Mouse (Mus musculus) lung, adult 18-20 months (tissue): ENCODE data around the gene Enpp6.
"Not testable (repeated sequence)": the region's sequence is repeated elsewhere in the genome, so short reads cannot be mapped to it uniquely, and the experiment has no call there.

Experiments used
- DNase-seq, 2 experiments: peaks; one replicate each; pipeline ENCODE4 v3.0.0; 2022; ENCODE audit warnings: mixed read lengths in 2 of 2

The Enpp6 gene

DNA sequence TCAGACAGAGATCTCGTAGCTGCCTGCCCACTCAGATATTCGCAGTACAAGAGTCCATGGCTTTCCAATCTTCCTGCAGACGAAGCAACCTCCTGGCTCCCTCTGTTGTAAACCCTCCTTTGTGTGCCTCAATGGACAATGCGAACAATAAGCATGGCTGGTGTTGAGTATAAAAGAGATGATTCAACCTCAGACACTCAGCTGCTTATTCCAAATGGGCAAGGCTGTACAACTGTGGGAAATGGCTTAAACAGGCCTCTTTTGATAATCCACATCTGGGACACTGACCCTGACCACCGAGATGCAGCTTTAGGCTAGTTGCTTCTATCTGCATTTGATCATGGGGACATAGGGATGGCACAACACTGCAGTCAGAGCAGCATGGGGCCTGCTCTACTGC is 19.0 kb downstream of the Enpp6 start:
- DNase-seq, result no peak

DNA sequence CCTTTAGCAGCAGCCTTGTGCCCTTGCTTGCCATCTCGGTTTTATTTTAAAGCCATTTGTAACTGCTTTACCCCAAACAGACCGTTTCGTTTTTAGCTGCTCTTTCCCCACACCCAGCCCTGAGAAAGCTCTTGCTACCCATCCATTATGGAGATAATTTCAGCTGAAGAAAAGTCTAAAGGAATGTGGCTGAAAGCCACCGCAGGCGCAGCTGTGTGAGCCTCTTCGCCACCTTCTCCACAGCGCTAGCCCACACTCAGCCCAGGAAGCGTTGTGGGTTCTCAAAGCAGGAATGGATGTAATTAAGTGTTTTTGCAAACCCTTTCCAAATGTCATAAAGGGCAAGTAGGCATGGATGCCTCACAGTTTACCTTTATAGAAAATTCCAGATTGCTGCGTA is 20.1 kb downstream of the Enpp6 start:
- DNase-seq, result no peak

DNA sequence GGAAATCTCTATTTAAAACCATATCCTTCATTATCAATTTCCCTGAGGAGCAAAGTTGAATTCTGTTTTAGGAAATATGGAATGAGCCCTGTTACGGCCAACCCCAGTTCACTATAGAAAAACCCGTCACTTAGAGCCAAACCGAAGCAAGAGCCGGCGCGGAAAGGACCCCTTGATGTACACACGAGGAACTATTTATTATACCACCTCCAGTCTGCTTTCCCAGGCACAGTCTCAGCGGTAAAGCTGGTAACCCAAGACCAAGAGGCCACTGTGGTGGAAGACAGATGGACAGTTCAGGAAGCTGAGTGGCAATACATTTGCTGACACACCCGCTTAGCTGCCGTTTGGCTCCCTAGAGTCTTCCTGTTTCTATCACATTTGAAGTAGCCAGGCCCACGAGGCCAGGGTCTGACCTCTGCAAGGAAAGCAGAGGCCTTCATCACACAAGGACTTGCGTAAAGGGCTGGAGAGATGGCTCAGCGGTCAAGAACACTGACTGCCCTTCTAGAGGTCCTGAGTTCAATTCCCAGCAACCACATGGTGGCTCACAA is 21.6 kb downstream of the Enpp6 start:
- DNase-seq, result no peak

DNA sequence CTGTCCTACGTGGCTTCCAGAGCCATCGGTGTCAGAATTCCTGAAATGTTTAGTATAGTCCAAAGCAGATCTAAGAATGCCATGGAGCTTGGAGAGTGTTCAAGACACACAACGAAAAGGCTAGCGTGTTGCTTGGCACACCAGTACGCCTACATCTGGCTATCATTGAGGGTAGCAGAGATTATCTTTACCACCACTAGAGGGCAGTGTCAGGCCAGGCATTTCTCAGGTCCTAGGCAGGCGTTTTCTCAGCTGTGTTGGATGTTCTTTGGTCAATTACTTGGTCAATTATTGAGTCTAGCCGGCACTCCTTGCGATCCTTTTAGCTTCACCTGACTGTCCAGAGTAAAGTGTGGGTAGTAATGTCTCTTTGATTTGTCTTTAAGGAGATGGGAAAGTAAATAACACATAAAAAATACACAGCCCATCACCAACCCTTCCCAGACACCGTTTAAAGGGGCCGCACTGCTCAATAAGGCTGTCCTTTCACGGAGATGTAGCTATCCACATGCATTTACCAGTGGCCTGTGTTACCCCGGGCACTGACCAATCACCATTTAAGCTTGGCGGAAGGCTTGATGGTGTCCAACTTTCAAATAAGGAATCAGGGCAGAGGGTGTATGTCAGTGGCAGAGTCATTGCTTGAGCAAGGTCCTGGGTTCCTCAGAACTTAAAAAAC is 29.7 kb downstream of the Enpp6 start:
- DNase-seq, result peak; percentile 44 to 66

DNA sequence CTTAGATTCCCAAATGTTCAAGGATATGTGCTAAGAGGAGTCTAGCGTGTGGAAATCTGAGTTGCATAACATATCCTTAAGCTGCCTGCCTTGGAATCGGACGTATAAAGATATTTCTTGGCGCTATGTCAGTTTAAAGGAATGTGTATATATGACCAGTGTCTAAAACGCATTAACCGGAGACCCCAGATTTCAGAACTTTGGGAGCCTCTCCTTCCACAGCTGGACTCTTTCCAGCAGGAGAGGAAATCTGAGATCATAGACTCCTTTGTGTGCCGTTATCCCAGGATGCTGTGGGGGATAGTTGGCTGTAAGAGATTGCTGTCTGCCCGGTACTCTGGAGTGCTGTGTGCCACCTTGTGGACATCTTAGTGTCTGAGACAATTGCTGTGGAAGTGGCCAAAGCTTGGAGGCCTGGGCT is 34.5 kb downstream of the Enpp6 start:
- no peak for DNase-seq

DNA sequence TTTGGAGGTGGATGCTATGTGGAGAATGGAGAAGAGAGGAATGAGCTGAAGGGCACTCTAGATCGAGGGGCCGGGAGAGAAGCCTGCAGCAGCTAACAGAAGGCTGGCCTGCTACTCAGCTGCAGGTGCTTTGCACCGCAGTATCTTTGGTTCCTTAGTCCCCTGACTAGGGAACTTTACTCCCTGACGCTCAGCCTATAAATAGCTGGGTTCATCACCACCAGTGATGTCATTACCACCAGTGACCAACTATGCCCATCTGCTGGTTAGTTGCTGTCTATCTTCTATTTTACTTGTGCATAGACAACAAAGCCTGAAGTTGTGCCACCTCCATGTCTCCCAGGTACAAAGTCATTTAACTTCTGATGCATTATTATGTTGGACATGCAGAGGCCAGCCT is 37.9 kb downstream of the Enpp6 start:
- DNase-seq, result no peak

DNA sequence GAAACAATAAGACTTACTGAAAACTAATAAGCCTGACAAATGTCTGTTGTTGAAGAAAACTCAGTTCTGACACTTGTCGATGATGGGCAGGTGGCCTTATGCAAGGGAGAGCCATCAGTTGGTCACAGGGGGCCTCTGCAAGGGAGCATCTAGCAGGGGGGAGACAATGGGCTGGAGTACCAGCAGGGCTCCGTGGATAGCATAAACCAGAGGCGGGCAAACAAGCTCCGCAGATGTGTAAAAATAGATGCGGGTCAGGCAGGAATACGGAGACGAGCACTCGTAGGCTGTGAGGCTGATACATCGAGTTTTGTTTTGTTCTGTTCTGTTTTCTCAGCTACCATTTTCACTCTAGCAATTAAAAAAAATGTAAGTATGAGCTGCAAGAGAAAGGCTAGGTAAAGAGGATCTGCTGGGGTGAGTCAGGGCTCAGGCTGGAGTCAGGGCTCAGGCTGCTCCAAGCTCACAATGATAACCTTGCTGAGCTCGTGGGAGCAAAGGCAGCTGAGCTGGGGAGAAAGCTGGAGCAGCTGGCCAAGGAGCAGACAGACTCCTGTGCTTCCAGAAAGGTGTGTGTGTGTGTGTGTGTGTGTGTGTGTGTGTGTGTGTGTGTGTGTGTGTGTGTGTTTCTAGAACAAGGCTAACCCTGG is 40.3 kb downstream of the Enpp6 start:
- no peak for DNase-seq

DNA sequence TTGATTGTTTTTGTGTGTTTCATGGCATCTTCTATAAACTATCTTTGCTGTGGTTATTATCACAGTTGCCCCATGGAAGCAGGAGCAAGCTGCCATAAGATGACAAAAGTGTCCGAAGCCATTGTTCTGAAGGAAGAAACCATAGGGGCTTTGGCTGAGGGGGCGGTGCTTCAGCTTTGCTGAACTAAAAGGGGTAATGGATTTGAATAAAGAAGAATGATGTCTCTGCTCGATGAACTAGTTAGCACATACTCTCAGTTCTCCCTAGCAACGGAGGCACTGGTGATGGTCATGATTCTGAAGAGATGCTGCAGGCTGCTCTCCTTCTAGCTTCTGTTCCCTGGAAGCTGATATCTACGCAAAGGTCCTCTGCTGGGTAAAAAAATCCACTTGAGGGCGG is 41.8 kb downstream of the Enpp6 start:
- no peak for DNase-seq

DNA sequence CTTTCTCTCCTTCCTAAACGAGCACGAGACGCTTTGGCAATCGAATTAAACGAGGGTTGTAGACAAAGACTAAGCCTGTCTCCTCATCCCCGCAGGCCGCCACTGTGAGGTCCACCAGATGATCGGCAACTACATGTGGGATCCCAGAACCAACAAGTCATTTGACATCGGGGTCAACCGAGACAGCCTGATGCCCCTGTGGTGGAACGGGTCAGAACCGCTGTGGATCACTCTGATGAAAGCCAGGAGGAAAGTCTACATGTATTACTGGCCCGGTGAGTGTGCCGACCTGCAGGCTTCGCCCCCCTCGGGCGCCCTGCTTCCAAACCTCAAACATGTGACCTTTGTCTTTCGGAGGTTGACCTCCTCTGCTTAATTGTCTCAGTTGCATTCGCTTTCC is 43.6 kb downstream of the Enpp6 start:
- no peak for DNase-seq

DNA sequence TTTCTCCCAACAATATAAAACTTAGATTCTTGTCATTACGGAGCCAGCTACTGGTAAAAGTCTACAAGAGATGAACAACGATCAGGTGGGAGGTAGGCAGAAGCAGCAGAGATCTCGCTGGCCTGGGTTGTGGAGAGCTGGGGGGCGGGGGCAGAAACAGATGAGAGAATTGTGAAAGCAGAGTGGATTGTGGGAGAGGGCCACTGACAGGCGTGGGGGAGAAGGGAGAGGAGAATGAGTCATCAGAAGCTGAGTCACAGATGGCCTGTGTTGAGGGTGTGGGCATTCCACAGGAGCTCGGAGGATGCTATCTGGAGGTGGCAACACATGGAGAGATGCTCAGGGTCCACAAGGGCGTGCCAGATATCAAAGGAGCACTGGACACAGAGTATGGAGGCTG is 45.4 kb downstream of the Enpp6 start:
- DNase-seq, result no peak

DNA sequence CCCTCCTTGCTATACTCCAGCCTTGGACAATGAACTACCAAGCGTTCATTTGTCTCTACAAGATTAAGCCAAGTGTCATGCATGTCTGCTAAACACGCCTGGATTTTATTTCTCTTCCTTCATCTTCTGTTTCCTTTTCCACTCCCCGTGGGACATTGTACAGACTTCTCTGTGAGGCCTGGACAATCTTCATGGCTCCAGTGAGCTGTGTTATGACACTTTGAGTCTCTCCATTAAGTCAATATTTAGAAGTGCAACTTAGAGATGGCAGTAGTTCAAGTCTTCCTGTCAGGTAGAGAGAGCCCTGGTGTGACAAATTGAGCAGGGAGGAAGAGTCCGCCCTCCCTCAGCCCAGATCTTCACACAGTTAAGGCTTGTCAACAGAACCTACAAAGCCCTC is 47.3 kb downstream of the Enpp6 start:
- DNase-seq, result no peak

DNA sequence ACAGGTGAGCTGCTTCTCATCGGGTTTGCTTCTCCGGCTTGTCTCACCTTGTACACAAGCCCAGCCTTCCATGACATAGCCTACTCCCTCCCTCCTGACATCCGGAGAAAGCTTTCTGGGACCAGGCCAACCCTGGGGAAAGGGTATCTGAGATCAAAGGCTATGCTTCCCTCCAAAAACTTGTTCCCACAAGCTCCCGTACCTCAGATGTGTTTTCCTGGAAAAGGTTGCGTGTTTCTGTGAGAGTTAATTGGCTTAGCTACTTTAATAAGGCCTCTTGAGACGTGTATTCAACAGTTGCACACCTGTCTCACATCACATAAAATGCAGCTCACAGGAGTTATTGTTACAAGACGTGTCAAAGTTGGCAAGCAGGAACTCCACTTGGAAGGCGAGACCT is 49.8 kb downstream of the Enpp6 start:
- no peak for DNase-seq

DNA sequence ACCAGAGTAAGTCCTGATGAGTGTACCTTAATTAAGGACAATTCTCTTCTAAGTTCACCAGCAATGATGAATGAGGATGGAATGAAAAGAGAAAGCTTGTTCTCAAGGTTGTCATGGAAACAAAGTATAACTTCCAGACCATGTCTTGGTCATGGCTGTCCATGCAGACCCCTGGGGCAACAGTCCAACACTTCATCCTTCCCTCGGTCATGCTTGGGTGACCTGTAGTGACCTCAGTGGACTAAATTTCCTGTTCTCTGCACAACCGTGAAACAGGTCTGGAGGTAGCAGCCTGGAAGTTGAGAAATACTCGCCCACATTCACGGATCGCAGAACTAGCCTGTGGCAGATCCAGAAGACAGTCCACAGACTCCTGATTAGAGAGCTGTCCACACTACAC is 50.7 kb downstream of the Enpp6 start:
- no peak for DNase-seq

DNA sequence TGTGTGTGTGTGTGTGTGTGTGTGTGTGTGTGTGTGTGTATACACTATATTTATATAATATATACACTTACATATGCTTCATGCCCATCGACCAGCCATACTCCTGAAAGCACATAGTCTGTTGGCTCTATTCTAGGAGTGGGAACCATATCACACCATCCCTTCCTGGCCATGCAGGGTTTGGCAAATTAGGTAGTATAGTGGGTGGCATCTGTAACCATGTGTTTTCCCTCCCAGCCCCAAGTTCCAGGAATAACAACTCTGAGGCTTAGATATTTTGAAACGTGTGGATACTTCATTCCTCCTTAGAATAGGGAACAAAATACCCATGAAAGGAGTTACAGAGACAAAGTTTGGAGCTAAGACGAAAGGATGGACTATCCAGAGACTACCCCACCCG is 53.5 kb downstream of the Enpp6 start:
- not testable (repeated sequence) for DNase-seq

DNA sequence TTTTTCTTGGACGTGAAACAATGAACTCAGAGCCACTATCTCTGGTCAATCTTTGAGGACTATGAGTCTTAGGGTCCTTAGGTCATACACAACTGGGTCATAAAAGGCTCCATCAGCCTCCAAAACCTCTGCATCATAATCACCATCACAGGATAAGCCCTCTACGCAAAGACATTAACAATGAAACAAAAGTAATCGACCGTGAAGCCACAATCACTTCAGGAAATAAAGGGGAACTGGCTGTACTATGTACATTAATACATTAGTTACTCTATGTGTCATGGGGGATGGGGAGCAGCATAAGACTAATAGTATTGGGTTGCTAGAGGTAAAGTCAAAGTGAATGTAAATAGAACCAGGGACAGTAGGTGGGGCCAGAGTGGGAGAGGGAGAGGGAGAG is 59.7 kb downstream of the Enpp6 start:
- no peak for DNase-seq

DNA sequence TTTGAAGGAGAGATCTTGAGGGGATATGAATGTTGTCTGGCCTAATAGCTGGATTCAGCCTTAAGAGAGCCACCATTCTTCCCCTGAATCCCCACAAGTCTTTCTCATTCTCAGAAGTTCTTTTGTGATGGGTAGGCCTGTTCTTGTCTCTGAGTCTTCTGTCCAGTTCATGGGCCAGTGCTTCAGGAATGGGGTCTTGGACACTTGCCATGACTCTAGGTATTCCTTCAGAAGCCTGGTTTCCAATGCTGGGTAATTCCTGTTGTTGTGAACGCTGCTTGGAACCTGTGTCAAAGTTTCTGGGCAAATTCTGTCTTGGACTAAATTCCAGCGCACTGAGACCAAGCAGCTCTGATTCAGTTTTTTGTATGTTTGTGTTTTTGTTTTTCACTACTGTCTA is 60.5 kb downstream of the Enpp6 start:
- no peak for DNase-seq

DNA sequence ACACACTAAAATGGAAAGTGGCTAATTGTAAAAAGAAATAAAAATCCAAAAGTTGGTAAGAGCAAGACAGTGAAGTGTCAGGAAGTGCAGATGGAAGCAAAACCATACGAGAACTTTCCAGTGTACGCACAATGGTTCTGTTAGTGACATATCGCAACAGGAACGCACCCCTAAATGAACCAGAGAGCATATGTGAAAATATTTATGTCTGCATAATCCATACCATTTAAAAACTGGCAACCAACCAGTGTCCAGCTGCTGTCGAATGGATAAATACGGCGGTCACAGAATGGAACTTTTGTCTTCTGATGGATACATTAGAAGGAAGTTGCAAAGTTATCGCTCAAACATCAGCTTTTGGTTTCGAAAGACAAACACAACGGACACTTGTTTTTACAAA is 61.9 kb downstream of the Enpp6 start:
- DNase-seq, result no peak

DNA sequence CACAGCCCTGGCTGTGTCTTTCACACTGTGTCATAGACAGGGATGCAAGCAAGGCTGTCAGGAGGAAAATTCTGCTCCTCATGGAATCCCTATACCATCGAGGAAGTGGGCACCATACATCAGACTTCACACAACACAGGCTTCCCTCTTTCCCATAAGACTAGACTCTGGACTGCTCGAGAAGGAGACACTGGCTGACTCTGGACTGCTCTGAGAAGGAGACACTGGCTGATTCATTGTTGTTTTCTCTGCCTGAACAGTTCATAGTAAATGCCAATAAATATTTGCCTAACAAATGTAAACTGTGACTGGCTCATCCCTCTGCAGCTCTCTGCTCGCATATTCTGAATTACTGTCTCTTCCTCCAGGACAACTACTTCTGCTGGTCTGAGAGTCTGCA is 66.0 kb downstream of the Enpp6 start:
- DNase-seq, result no peak

DNA sequence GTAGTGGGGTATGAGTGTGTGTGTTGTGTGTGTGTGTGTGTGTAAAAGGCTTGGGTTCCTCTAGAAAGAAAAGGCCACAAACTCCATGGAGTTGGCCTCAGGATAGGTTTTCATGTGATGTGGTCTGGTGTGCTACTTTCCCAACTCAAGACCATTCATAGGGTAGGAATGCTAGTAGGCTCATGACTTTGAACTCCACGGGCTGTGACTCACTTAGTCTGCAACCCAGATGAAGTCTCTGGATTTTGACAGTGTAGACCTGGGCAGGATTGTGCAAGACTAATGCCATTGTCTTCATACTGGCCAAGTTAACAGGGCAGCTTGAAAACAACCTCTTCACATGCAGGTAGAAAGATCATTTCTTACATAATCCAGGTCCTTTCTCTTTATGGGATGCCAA is 69.4 kb downstream of the Enpp6 start:
- DNase-seq, result no peak

DNA sequence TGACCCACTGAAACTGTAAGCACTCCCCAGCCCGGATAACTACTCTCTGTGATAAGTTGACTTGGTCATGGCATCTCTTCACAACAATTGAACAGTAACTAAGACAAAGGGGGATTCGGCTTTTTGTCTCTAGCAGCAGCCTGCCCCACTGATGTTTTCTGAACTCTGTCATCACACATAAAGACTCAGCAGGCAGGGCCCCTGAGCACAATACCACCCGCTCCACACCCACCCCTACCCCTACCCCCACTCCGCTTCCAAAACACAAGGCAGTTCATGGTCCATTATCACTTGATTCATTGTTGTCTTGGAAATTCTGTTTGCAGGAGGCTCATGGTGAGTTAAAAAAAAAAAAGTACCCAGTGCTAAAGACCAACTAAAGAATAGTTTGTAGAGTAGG is 71.8 kb downstream of the Enpp6 start:
- DNase-seq, result no peak

DNA sequence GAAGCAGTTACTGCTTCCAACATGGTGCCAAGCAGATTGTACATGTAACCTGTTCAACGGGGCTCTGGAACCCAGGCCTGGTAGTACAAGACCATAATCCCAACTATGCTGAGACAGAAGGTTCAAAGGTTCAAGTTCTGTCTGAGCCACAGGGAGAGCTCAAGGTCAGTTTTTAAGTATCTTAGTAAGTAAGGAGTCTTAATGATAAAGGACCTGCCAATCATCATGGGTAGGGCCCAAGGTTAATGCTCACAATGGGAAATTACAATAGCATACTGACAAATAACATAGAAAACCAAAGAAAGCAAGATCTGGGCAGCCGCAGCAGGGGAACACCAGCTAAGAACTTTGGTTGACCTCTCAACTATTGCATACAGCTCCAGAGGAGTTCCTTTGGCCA is 72.3 kb downstream of the Enpp6 start:
- no peak for DNase-seq

DNA sequence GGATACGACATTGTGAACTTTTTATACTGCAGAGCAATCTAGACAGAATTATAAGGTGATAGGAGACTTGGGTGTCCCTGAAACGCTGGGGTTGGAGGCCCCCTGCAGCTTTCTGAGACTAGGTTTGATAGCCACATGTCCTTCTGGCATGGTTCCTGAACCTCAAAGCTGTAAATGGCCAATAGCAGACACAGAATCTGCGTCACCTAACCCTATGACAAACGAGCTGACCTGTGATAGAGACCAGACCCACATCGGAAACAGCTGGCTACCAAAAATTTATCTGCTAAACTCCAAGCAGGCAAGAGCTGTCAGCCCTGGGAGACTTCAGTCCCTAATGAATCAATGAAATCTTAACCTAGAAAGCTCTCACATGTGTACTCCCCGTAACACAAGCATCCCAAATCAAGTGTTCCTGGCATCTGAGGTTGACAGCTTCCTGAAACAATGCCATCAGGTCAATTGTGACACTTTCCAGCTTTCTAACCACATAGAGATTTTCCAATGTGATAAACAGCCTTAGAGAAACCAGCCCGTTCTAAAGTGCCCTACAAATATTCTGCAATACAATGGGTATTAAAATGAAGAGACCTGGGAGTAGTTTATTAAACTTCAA is 74.5 kb downstream of the Enpp6 start:
- DNase-seq, result no peak

DNA sequence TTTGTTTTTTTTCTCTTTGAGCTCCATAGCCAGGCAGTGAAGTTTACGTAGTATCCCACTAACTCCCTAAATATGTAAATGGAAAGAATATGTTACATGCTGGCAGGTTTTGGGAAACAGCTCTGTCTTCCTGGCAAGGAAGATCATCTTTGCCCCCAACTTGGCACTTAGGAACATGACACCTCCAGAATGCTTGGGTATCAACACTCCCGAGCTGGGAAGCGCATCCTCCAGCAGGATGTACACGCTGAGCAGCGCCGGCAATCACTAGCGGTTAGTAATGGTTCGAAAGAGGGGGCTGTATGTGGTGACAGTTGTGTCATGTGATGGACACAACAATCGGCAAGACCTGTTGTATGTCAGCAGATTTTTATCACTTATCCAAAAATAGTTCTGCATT is 80.4 kb downstream of the Enpp6 start:
- no peak for DNase-seq

DNA sequence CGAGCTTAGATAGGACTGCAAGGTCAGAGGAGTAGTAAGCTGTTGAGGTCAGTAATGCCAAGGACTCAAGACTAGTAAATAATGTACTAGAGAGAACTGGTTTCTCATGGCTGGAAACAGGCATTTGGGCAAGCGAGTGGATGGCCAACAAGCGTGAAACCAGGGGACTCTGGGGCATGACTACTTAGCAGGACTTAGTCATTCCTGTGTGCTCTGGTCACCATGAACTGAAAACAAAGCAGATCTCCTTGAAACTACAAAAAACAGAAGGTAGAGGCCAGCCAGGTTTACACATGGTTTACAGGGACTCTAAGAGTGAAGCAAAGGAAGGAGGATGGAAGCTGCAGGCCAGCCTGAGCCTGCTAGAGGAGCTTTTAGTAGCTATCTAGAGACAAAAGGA is 82.9 kb downstream of the Enpp6 start:
- DNase-seq, result no peak
